Mouse (Mus musculus) limb, embryonic 14.5 days (tissue): ENCODE measurements around the gene Gm10382. TPM values are rescaled to one million over a fixed set of nuclear protein-coding genes. Genes with fewer than 3 reads are reported as not detected.
A peak's percentile ranks its signal among the peaks of the same experiment; 100 is the strongest.

ENCODE experiments used
- ATAC-seq: fragments of 200-750 bp; cut with Nextera tagmentation; 2 replicates; pipeline ENCODE4 v1.8.0; 2017; ENCODE audit warnings: low read depth, moderate number of reproducible peaks, moderate TSS enrichment; ENCODE audit not compliant: low FRiP score
- DNase-seq: peaks from one replicate; pipeline ENCODE4 v3.0.0-alpha.2; 2015; ENCODE audit warnings: low spot score
- H3K27ac ChIP-seq: fragments of 300-500 bp; sonication (generic); replicated peaks from 2 replicates; pipeline ENCODE4 v1.5.1; 2014; ENCODE audit warnings: low read depth, mild to moderate bottlenecking, low read length, moderate library complexity, mixed read lengths
- H3K27me3 ChIP-seq: fragments of 300-500 bp; sonication (generic); 2 replicates; pipeline ENCODE4 v1.6.1; 2014; ENCODE audit warnings: low read length, mixed read lengths; ENCODE audit not compliant: control insufficient read depth, insufficient read depth
- H3K36me3 ChIP-seq: fragments of 300-500 bp; sonication (generic); 2 replicates; pipeline ENCODE4 v1.6.1; 2014; ENCODE audit warnings: mild to moderate bottlenecking, low read length, moderate library complexity, mixed read lengths; ENCODE audit not compliant: control insufficient read depth, insufficient read depth
- H3K4me1 ChIP-seq: fragments of 300-500 bp; sonication (generic); 2 replicates; pipeline ENCODE4 v1.6.1; 2014; ENCODE audit warnings: antibody characterized with exemption, low read length, mixed read lengths; ENCODE audit not compliant: control insufficient read depth, insufficient read depth
- H3K4me2 ChIP-seq: fragments of 300-500 bp; sonication (generic); replicated peaks from 2 replicates; pipeline ENCODE4 v1.6.1; 2014; ENCODE audit warnings: low read depth, mild to moderate bottlenecking, low read length, moderate library complexity; ENCODE audit not compliant: severe bottlenecking
- H3K4me3 ChIP-seq: fragments of 300-500 bp; sonication (generic); replicated peaks from 2 replicates; pipeline ENCODE4 v1.5.1; 2014; ENCODE audit warnings: low read length
- H3K9ac ChIP-seq: fragments of 300-500 bp; sonication (generic); 2 replicates; pipeline ENCODE4 v1.6.1; 2014; ENCODE audit warnings: mild to moderate bottlenecking, low read depth, low read length, moderate library complexity; ENCODE audit not compliant: severe bottlenecking
- H3K9me3 ChIP-seq: fragments of 300-500 bp; sonication (generic); 2 replicates; pipeline ENCODE4 v1.6.1; 2016; ENCODE audit warnings: low read length; ENCODE audit not compliant: control insufficient read depth
- POLR2A ChIP-seq: fragments of 200-500 bp; IDR thresholded peaks from 2 replicates; pipeline ENCODE4 v1.8.0; 2012; ENCODE audit warnings: inconsistent platforms, mild to moderate bottlenecking, moderate library complexity, borderline replicate concordance; ENCODE audit not compliant: insufficient read depth, insufficient read length; ENCODE audit errors: extremely low read depth
- WGBS: fragments of 180-500 bp; shearing (Covaris S2); extraction: QIAGEN DNeasy Blood & Tissue Kit; methylation state at CpG from one replicate; pipeline ENCODE4 v1.1.7; 2014; 5-methylcytosine and 5-hydroxymethylcytosine counted together
- polyA plus RNA-seq, 2 experiments: library from polyadenylated mRNA; depleted of rRNA in 1 of 2; stranded (reverse) in 1 of 2; unstranded in 1 of 2; fragments of >200 nt; fragmentation: Nextera tagmentation in 1 of 2; extraction: Ambion mirVana in 1 of 2; gene quantifications; 2 replicates each; pipeline versions ENCODE4 v1.2.1 to v1.2.3; 2012 to 2014

Gm10382 gene
- polyA plus RNA-seq, 2 experiments = 0.08 to 0.45 TPM

DNA sequence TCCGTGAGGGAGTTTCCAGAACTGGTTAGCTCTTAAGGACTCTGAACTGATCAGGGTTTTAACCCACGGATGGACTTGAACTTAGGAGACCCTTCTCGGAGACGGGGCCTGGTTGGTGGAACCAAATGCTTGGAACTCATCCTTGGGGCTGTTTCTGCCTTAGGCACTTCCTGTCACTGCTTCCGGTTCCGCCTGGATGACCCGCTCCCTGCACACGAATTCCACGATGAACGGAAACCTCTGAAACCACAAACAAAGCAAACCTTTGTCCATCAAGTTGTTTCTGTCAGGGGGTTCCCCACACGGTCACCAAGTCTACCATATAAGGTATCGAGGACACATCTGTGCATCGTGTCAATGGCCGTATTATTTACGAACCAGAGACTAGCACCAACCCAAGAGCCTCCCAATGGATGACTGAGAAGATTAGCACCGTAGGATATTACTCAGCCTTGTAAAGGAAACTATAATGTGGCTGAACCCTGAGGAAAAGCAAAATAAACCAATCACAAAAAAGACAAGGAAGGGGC lies 28.1 kb upstream of the Gm10382 start:
- TF ChIP-seq POLR2A = no peak
- H3K4me2 ChIP-seq = no peak overlapping the region

GRCm38 (mm10) chr5:125363894-125364293 lies 25.2 kb upstream of the Gm10382 start:
- no peaks in the 10 kb centered on the region for H3K27me3 ChIP-seq
- no peaks in the 10 kb centered on the region for H3K9me3 ChIP-seq
- no peak overlapping the region for H3K9ac ChIP-seq
- no peak for TF ChIP-seq POLR2A
- H3K27ac ChIP-seq = no peak overlapping the region
- 79% methylated on average over 7 of the region's 7 CpGs for WGBS
- no peak overlapping the region for H3K4me2 ChIP-seq
- no peak for DNase-seq
- no peak overlapping the region for H3K4me3 ChIP-seq
- no peaks in the 10 kb centered on the region for H3K4me1 ChIP-seq
- no peaks in the 10 kb centered on the region for H3K36me3 ChIP-seq
- no peak for ATAC-seq

More for the DNA sequence above, 28.1 kb upstream of the Gm10382 start:
- no peaks in the 10 kb centered on the region for H3K36me3 ChIP-seq
- WGBS = 86% methylated on average over 16 of the region's 16 CpGs
- no peak overlapping the region for H3K4me3 ChIP-seq
- no peaks in the 10 kb centered on the region for H3K9me3 ChIP-seq
- no peak for ATAC-seq
- H3K4me1 ChIP-seq = no peaks in the 10 kb centered on the region
- H3K9ac ChIP-seq = no peak overlapping the region
- H3K27me3 ChIP-seq = no peaks in the 10 kb centered on the region
- DNase-seq = no peak
- H3K27ac ChIP-seq = no peak overlapping the region

- Histone ChIP-seq H3K4me1 (no peaks in the 10 kb centered on the region), H3K27ac (no peak overlapping the region), H3K9me3 (no peaks in the 10 kb centered on the region), H3K9ac (no peak overlapping the region), H3K4me3 (no peak overlapping the region), H3K27me3 (no peaks in the 10 kb centered on the region), H3K36me3 (no peaks in the 10 kb centered on the region), H3K4me2 (no peak overlapping the region)
- ATAC-seq (no peak), DNase-seq (no peak)
- 68% methylated on average over 4 of the region's 4 CpGs for WGBS
- TF ChIP-seq POLR2A = no peak
Measured at GRCm38 (mm10) chr5:125364851-125365429, 24.2 kb upstream of the Gm10382 start.

DNA sequence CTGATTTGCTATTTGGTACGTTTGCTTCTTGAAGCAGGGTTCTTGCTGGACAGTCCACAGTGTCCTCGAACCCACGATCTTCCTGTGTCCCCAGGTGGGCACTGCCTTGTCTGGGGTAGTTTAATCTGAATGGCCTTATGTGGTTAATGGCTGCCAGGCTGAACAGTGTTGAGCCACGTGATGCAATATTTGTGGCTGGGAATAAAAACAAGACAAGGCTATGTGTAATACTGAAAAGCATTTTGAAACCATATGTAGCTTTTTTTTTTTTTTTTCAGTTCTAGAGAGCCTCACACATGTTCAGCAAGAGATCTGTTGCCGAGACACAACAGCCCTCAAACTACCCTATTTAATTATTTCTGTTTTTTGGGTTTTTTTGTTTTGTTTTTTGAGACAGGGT lies 21.0 kb upstream of the Gm10382 start:
- DNase-seq (no peak), ATAC-seq (no peak)
- Histone ChIP-seq H3K27ac (no peak overlapping the region), H3K4me1 (no peaks in the 10 kb centered on the region), H3K9me3 (no peaks in the 10 kb centered on the region), H3K4me3 (no peak overlapping the region), H3K27me3 (no peaks in the 10 kb centered on the region), H3K9ac (no peak overlapping the region), H3K4me2 (no peak overlapping the region), H3K36me3 (no peaks in the 10 kb centered on the region)
- WGBS = 63% methylated on average over 5 of the region's 5 CpGs
- TF ChIP-seq POLR2A = no peak

- Histone ChIP-seq H3K27me3 (no peaks in the 10 kb centered on the region), H3K9ac (no peak overlapping the region), H3K36me3 (no peaks in the 10 kb centered on the region), H3K4me3 (no peak overlapping the region), H3K4me1 (no peaks in the 10 kb centered on the region), H3K4me2 (no peak overlapping the region), H3K27ac (no peak overlapping the region), H3K9me3 (no peaks in the 10 kb centered on the region)
- DNase-seq (peak; percentile 72), ATAC-seq (0 out of 2 replicates have a peak, but pooled peaks have one; percentile 35)
- WGBS = 4% methylated on average over 4 of the region's 4 CpGs
- TF ChIP-seq POLR2A = no peak
Measured at GRCm38 (mm10) chr5:125368568-125368967, 20.6 kb upstream of the Gm10382 start.
